Mouse (Mus musculus): ENCODE data around the gene Zfyve27. TPM values are rescaled to one million over a fixed set of nuclear protein-coding genes. Genes with fewer than 3 reads are reported as not detected.

Gene Zfyve27
- 61.9 TPM for polyA plus RNA-seq (2017; shearing (Covaris generic))

GRCm38 (mm10) chr19:42163764-42164163 lies at the start of gene Zfyve27:
Gene Zfyve27 (plus strand): TSS chr19:42163951.

DNA sequence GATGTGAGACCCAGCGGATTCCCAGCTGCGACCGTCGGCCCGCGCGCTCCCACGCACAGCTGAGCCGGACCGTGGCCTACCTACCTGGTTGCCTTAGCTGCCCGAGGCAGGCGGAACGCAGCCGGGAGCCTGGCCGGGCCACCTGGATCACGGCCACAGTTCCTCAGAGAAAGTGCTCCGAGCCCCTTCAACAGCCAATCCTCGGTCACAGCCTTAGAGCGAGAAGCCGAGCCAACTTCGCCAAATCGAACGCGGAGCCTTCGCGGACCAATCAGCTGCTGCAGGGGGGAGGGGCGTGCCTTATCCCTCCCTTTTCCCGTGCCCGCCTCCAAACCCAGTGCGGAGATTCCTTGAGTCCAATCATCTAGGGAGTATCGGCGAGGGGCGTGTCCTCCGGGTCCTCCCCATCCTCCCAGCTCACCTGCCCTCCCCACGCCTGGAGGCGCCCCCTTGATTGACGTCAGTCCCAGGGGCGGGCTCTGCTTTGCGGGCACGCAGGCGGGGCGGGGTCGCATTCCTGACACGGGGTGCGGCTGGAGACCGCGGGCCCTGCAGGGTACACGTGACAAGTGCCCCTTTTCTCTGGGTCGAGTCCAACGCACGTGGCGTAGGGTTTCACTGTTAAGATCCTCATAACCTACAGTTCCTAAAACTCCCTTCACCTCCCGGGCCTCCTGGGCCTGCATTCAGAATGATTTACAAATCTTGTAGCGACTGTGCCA lies 34.8 kb upstream of the Zfyve27 start, which contains the start of gene Avpi1:
Gene Avpi1 (minus strand): TSS at position 273 of the 722 bp plus-strand sequence.

GRCm38 (mm10) chr19:42147170-42147768 lies 16.5 kb upstream of the Zfyve27 start, which contains the start of gene Marveld1:
Gene Marveld1 (plus strand): TSS chr19:42147400.

DNA sequence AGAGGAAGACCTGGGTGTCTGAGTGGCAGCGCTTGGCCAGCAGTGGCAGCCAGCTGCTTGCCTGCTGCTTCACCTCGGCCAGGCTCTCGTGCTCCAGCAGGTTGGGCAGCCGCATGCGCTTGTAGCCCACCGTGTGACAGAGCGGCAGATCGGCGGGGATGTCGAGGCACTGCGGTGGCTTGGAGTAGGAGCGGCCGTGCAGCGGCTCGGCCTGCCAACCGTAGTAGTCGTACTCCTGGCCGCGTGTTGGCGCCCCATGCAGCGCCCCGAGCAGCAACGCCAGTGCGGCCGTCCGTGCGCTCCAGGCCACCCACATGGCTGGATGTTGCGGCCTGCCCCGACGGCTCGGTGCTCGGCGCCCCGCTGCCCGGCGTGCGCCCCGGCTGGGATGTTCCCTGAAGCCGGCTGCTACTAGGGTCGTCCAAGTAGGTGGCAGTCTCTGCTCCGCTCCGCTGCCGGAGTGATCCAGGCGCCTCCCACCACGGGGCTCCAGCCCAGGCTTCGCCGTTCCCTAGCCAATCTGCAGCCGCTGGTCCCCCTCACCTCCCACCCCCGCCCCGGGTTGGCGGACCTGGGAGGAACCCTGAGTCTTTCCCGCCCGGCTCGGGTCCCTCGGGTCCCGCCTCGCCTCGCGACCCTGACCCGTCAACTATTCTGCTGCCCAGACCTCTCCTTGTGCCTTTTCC lies 38.1 kb downstream of the Zfyve27 start, which contains the start of gene Sfrp5:
Gene Sfrp5 (minus strand): TSS at position 557 of the 686 bp plus-strand sequence.

Other genes with a start within 250 kb of the Zfyve27 start
- 80.7 TPM for gene Exosc1, start 230.5 kb upstream of the Zfyve27 start, polyA plus RNA-seq (2017; shearing (Covaris generic))
- gene Zdhhc16, start 230.5 kb upstream of the Zfyve27 start, polyA plus RNA-seq (2017; shearing (Covaris generic)): 68.7 TPM
- gene Mms19, start 182.8 kb upstream of the Zfyve27 start, polyA plus RNA-seq (2017; shearing (Covaris generic)): 68.6 TPM
- gene Ubtd1, start 182.2 kb upstream of the Zfyve27 start, polyA plus RNA-seq (2017; shearing (Covaris generic)): 8.2 TPM
- gene Ankrd2, start 128.0 kb upstream of the Zfyve27 start, polyA plus RNA-seq (2017; shearing (Covaris generic)): not detected
- gene Hoga1, start 118.3 kb upstream of the Zfyve27 start, polyA plus RNA-seq (2017; shearing (Covaris generic)): not detected
- gene 4933411K16Rik, start 111.7 kb upstream of the Zfyve27 start, polyA plus RNA-seq (2017; shearing (Covaris generic)): not detected
- 0.26 TPM for gene Morn4, start 77.6 kb upstream of the Zfyve27 start, polyA plus RNA-seq (2017; shearing (Covaris generic))
- 43.0 TPM for gene Pi4k2a, start 73.5 kb upstream of the Zfyve27 start, polyA plus RNA-seq (2017; shearing (Covaris generic))
- gene Avpi1, start 34.9 kb upstream of the Zfyve27 start, polyA plus RNA-seq (2017; shearing (Covaris generic)): 5.3 TPM
- gene Marveld1, start 16.6 kb upstream of the Zfyve27 start, polyA plus RNA-seq (2017; shearing (Covaris generic)): 41.6 TPM
- not detected for gene Sfrp5, start 38.3 kb downstream of the Zfyve27 start, polyA plus RNA-seq (2017; shearing (Covaris generic))
- not detected for gene Golga7b, start 83.6 kb downstream of the Zfyve27 start, polyA plus RNA-seq (2017; shearing (Covaris generic))

Data from CD4-positive, CD25-positive, alpha-beta regulatory T cell (primary cell).